Mouse (Mus musculus) stomach, postnatal 0 days (tissue): ENCODE results near the gene 2010003K11Rik. TPM values are rescaled to one million over a fixed set of nuclear protein-coding genes. Genes with fewer than 3 reads are reported as not detected.

Source experiments
- ATAC-seq: fragments of 200-750 bp; cut with Nextera tagmentation; 2 replicates; pipeline ENCODE4 v1.8.0; 2017; ENCODE audit not compliant: low FRiP score, low TSS enrichment
- DNase-seq: peaks from one replicate; pipeline ENCODE4 v3.0.0-alpha.2; 2016; ENCODE audit warnings: low spot score
- H3K27ac ChIP-seq: fragments of 300-500 bp; sonication (generic); replicated peaks from 2 replicates; pipeline ENCODE4 v1.5.1; 2014; ENCODE audit warnings: mild to moderate bottlenecking, control low read depth
- H3K27me3 ChIP-seq: fragments of 300-500 bp; sonication (generic); 2 replicates; pipeline ENCODE4 v1.6.1; 2014; ENCODE audit warnings: low read length; ENCODE audit not compliant: control insufficient read depth, insufficient read depth
- H3K36me3 ChIP-seq: fragments of 300-500 bp; sonication (generic); 2 replicates; pipeline ENCODE4 v1.6.1; 2014; ENCODE audit warnings: low read length, mixed read lengths; ENCODE audit not compliant: control insufficient read depth, insufficient read depth
- H3K4me1 ChIP-seq: fragments of 300-500 bp; sonication (generic); replicated peaks from 2 replicates; pipeline ENCODE4 v1.6.1; 2014; ENCODE audit warnings: antibody characterized with exemption; ENCODE audit not compliant: control insufficient read depth, insufficient read depth
- H3K4me2 ChIP-seq: fragments of 300-500 bp; sonication (generic); replicated peaks from 2 replicates; pipeline ENCODE4 v1.6.1; 2014; ENCODE audit warnings: low read depth, mild to moderate bottlenecking, control low read depth, moderate library complexity
- H3K4me3 ChIP-seq: fragments of 300-500 bp; sonication (generic); 2 replicates; pipeline ENCODE4 v1.5.1; 2014; ENCODE audit warnings: low read depth, low read length, control low read depth
- H3K9ac ChIP-seq: fragments of 300-500 bp; sonication (generic); 2 replicates; pipeline ENCODE4 v1.6.1; 2014; ENCODE audit warnings: mild to moderate bottlenecking, low read length, control low read depth, mixed read lengths
- H3K9me3 ChIP-seq: fragments of 300-500 bp; sonication (generic); 2 replicates; pipeline ENCODE4 v1.6.1; 2016; ENCODE audit warnings: low read length; ENCODE audit not compliant: control insufficient read depth
- CTCF ChIP-seq: IDR thresholded peaks from 2 replicates; pipeline ENCODE4 v1.5.1; 2016; ENCODE audit warnings: antibody characterized with exemption, low read depth, mild to moderate bottlenecking, moderate library complexity
- EP300 ChIP-seq: optimal IDR thresholded peaks from 2 replicates; pipeline ENCODE3; 2016; ENCODE audit warnings: antibody characterized with exemption
- WGBS: fragments of 180-500 bp; shearing (Covaris S2); extraction: QIAGEN DNeasy Blood & Tissue Kit; methylation state at CpG from one replicate; pipeline ENCODE4 v1.1.7; 2014; 5-methylcytosine and 5-hydroxymethylcytosine counted together
- polyA plus RNA-seq: library from polyadenylated mRNA; unstranded; fragments of >200 nt; fragmentation: Nextera tagmentation; extraction: Ambion mirVana; gene quantifications from 2 replicates; pipeline ENCODE4 v1.2.1, GENCODE M21; 2015

Gene 2010003K11Rik
- polyA plus RNA-seq, 1 experiment from 2014 or later: 1.5 TPM

DNA sequence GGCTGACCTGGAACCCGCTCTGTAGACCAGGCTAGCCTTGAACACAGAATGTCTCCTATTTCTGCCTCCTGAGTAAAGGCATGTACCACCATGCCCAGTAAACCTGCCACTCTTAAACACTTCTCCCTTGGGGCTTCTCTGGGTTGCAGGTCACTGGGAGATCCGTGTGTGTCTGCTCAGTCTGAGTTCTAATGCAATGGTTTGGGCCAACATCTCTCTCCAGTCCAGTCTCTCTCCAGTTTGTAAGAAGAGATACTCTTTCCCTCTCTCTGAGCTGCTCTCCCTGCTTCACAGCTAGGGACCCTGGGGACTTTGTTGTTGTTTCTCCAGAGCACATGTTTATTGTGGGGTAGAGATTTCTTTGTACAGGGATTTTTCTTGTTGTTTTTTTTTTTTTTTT lies 17.9 kb upstream of the 2010003K11Rik start:
- no peak overlapping the region for H3K27ac ChIP-seq
- no peak overlapping the region for H3K9ac ChIP-seq
- H3K4me3 ChIP-seq: no peak overlapping the region

DNA sequence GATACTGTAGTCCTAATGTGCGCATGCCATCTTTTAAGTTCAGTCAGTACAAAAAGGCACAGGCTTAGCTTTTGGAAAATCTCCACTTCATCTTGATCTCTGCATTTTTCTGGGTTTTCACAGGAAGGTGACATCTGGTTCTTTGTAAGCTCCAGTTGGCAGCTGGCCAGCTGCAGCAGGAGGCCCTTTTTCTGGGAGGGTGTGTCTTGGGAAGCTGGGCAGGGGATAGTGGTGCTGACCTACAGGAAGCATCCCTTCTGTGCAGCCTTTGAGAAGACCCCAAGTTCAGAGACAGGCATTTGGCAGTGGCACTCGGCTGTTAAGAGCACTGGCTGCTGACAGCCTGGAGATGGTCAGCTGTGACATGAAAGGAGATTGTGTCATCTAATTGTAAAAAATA lies 17.4 kb upstream of the 2010003K11Rik start:
- Histone ChIP-seq H3K4me3 (no peak overlapping the region), H3K4me1 (no peaks in the 10 kb centered on the region), H3K27me3 (no peaks in the 10 kb centered on the region), H3K36me3 (no peaks in the 10 kb centered on the region; the same call in 1 of the 2 replicates), H3K9ac (0 out of 2 replicates have a peak overlapping the region, but pooled peaks have one; percentile 13), H3K9me3 (no peaks in the 10 kb centered on the region), H3K4me2 (no peak overlapping the region), H3K27ac (no peak overlapping the region)
- ATAC-seq (no peak), DNase-seq (no peak)
- no peak for TF ChIP-seq EP300
- no peak for TF ChIP-seq CTCF
- 35% methylated on average over 2 of the region's 2 CpGs for WGBS

More for the DNA sequence above, 17.9 kb upstream of the 2010003K11Rik start:
- DNase-seq (no peak), ATAC-seq (no peak)
- Histone ChIP-seq H3K9me3 (no peaks in the 10 kb centered on the region), H3K36me3 (no peaks in the 10 kb centered on the region; the same call in 1 of the 2 replicates), H3K27me3 (no peaks in the 10 kb centered on the region), H3K4me2 (no peak overlapping the region), H3K4me1 (no peaks in the 10 kb centered on the region)
- 58% methylated on average over 2 of the region's 2 CpGs for WGBS
- TF ChIP-seq EP300: no peak
- TF ChIP-seq CTCF: no peak

DNA sequence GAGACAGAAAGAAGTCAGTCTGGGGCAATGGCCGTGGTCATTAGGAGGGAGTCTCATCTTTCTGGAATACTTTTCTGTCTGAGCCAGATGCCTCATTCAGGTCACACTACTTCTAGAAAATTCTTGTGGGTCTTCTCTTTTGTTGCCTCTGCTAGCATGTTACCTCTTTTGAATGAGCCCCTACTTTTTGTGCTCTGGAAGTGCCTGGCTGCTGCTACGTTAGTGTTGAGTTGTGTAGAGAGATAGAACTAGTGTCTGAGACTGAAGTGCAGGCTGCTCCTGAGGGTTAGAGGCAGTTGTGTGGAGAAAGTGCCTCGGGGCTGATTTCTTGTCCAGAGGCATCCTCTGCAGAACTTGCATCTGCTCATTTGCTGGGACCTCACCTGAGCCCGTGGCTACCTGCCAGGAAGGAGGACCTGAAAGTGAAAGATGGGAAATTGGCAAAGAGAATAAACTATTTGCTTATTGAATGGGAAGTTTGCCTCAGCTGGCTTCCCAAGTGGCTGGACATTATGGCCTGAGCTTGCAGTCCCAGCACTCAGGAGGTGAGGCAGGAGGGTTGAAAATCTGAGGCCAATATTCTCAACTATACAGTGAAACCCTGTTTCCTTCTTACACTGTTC lies 15.0 kb upstream of the 2010003K11Rik start:
- Histone ChIP-seq H3K36me3 (no peaks in the 10 kb centered on the region; the same call in 1 of the 2 replicates), H3K4me1 (no peaks in the 10 kb centered on the region), H3K4me2 (no peak overlapping the region), H3K27me3 (no peaks in the 10 kb centered on the region), H3K9ac (no peak overlapping the region), H3K9me3 (no peaks in the 10 kb centered on the region), H3K4me3 (no peak overlapping the region), H3K27ac (no peak overlapping the region)
- ATAC-seq (no peak), DNase-seq (peak; percentile 14)
- 72% methylated on average over 4 of the region's 4 CpGs for WGBS
- no peak for TF ChIP-seq EP300
- no peak for TF ChIP-seq CTCF

DNA sequence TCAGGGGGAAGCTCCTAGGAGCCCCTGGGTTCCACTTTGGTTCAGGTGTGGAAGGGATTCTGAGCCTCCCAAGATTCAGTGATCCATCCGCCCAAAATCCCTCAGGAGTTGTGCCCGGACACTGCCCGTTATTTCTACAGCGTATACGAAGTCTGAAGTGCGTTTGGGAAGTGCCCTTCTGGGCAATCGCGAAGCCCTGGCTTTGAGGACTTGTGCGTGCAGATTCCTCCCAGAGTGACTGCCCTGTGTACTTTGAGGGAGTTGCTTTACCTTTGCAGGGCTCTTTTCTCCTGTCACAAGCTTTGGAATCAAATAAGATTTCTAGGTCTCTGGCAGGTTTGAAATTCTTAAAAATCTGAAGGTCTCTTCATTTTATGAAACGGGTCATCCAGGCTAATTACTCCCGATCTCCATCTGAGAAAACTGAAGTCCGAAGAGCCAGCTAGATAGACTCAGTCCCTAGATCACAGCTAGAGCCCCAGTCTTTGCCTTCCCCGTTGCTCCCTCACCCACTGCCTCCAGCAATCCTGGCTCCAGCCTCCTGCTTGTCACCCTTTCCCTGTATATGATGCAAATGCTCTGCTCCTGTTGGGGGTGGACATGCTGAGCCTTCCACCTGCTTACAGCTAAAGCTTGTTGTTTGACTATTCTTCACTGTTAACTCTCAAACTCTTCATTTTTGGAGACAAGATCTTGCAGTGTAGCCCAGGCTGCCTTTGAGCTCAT lies 12.9 kb upstream of the 2010003K11Rik start:
- ATAC-seq (no peak), DNase-seq (peak; percentile 30)
- Histone ChIP-seq H3K36me3 (no peaks in the 10 kb centered on the region; the same call in 1 of the 2 replicates), H3K4me1 (no peaks in the 10 kb centered on the region), H3K27ac (peak overlapping the region; percentile 71; the same call in 1 of the 2 replicates), H3K4me2 (peak overlapping the region; percentile 92), H3K9ac (peak overlapping the region; percentile 64), H3K4me3 (peak overlapping the region; percentile 70), H3K9me3 (no peaks in the 10 kb centered on the region), H3K27me3 (no peaks in the 10 kb centered on the region)
- 10% methylated on average over 13 of the region's 13 CpGs for WGBS
- no peak for TF ChIP-seq EP300
- TF ChIP-seq CTCF: no peak

DNA sequence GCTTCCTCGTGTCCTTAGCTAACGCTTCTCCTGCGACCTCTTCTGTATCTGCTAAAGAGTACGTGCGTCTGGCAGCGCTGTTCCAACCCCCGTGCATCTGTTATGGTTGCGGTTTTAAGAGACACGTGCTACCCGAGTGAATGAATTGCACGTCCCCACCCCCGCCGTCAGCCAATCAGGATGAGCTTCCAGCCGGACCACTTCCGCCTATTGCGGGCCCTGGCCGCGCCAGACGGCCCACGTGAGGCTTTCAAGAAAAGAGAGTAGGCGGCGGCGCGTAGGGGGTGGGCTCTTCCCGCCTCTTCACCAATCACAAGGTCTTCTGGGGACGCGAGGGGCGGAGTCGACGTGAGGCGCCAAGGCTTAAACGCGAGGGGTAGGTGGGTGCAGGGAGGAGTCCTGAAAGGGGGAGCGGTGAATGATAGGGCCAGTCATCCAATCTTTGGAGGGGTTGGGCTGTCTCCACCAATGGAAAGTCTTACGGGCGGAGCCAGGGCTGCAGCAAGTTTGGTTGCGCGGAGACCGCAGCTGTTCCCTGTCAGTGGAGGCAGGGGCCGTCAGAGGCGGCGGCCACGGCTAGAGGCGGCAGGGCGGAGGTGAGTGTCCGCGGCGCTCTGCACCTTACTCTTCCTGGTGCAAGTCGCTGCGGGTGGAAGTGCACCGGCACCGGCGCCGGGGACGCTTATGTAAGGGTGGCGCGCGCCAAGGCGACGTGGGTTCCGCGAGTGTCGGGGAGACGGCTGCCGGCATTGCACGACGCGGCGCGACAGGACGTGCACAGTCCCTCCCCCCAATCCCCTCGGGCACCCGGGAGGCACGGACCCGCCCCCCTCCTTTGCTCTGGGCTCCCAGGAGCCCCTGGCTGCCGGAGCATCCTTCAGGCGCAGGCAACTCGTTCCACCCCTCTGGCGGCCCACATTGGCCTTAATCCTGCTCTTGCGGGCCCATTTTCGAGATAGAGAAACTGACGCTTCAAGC lies 11.9 kb upstream of the 2010003K11Rik start, which contains the start of gene Pcx:
Pcx (plus strand) TSS at position 487 of the 978 bp plus-strand sequence.
- WGBS: under 1% methylated on average over 73 of the region's 82 CpGs
- Histone ChIP-seq H3K36me3 (no peaks in the 10 kb centered on the region; the same call in 1 of the 2 replicates), H3K4me2 (peak within 1 kb of the TSS; percentile 92), H3K27me3 (no peaks in the 10 kb centered on the region), H3K27ac (peak within 1 kb of the TSS; percentile 71), H3K4me3 (peak within 1 kb of the TSS; percentile 70), H3K9ac (peak within 1 kb of the TSS; percentile 64), H3K4me1 (no peaks in the 10 kb centered on the region), H3K9me3 (no peaks in the 10 kb centered on the region)
- TF ChIP-seq CTCF (peak; percentile 9; the same call in 1 of the 2 replicates), EP300 (no peak)
- DNase-seq: peak; percentile 99
- ATAC-seq: peak; percentile 98
